Mouse (Mus musculus): ENCODE results near the gene Trim46.

Trim46 gene

DNA sequence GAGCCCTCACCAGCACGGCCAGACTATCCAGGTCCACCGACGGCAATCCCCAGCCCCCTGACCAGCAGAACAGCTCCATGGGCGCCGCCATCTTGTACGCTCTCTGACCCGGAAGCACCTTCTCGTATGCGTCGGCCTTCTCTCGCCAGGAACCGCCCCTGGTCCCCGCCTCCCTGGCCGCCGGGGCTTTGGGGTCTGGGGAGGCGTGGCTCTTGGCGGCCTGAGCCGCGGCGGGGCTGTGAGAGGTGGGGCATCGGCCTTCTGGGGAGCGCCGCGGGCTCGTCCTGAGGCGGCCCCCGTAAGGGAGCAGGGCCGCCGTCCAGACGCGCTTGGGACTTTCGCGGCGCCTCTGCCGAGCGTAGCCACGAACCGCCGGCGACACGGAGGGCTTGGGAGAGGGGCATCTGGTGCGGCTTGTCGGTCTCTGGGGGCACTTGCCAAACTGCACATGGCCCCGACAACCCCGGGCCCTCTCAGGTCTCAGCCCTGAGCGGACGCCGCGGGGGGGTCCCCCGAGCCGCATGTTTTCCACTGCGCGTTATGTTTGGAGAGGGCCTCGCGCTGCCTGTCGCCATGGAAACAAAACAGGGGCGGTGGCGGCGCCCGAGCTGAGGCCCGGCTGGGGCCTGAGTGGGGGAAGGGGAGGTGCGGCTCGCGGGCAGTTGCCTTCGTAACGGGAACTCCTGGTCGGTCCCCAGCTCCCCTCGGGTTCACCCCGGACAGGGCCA lies 32.1 kb downstream of the Trim46 start:
- no peak for DNase-seq (ENCODE audit: extremely low spot score, low read depth, low spot score)

DNA sequence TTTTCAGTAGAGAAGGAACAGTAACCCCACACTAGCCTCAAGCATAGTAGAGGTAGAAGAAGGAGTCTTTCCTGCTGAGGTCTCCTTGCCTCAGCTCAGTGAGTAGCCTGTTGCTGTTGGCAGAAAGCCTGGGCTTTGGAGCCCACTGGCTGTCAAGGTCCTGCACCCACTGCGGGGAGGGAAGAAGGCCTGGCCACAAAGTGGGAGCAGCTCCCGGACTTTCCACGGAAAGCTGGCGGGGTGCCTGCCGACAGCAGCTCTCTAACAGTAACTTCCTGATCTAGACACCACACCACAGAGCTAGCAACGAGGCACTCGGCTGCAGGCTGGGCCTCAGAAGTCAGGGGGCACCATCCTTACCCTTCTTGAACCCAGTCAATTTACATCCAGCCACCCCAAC lies 35.4 kb downstream of the Trim46 start:
- no peak for DNase-seq (ENCODE audit: extremely low spot score, low read depth, low spot score)

DNA sequence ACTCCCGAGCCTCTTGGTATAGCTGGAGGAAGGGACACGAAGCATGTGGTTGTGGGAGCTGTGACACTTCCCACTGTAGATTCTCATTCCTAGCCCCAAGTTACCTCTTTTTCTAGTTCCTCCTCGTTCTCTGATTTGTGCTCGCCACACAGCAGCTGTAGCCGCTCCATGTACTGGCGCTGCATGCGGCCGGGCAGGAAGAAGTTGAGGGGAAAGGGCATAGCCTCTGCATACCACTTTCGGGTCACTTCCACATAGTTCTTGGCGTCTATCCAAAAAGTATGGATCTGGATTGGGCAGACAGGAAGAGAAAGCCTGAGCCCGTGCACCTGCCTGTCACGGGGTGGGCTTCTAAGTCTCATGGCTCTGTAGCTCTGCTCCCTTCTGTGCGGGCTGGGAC lies 35.9 kb downstream of the Trim46 start:
- DNase-seq (ENCODE audit: extremely low spot score, low read depth, low spot score) = no peak

DNA sequence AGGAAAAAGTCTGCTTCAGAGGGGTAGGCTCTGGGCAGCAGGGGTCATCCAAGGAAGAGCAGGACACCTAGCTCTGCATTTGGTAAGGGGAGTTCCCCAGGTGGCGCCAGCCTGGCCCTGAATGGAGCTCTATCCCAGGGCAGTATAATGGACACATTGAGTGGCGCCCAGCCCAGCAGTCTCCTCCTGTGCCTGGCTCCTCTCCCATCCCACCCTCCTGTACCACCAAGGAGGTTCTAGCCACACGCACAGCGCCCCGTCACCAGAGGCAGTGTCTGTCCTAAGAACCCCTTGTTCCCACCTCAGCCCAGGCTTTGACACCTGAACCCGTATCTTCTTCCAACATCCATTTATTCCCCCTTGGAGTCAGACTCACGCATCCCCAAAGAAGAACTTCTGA lies 36.4 kb downstream of the Trim46 start:
- no peak for DNase-seq (ENCODE audit: extremely low spot score, low read depth, low spot score)

DNA sequence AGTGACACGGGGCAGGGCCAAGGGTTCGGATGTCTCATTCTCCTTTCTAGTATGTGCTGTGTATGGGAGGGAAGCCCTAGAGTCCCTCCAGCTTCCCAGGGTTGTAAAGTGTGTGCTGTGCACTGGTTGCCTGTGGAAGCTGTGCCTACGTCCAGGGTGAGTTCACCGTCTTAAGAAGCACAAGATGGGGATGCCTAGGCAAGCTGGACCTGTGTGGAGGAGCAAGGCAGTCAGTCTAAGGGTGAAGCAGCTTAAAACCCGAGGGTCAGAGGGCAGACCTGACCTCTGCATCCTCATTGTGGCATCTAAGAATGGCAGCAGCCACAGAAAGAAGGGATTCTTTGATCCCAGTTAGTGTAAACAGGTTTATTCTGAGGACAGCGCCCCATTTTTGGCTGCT lies 37.4 kb downstream of the Trim46 start:
- no peak for DNase-seq (ENCODE audit: extremely low spot score, low read depth, low spot score)

DNA sequence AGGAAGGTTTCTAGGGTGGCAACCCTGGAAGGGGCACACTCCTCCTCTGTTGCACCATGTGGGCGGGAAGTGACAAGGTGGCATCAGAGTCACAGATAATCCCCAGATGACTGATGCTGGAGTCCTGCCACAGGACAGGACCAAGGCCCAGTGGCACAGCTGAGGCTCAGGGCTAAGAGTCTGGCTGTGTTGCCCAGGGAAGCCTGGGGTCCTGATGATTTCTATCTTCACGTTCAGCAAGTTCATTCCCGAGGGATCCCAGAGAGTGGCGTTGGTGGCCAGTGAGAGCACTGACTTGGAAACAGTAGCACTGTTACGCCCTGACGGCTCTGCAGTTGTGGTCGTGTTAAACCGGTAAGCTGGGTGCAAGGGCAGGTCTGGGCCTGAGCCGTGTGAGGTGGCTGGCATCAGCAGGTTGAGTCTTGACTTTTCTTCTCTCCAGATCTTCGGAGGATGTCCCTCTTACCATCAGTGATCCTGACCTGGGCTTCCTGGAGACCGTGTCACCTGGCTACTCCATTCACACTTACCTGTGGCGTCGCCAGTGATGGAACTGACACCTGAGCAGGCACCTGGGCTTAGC lies 37.9 kb downstream of the Trim46 start:
- no peak for DNase-seq (ENCODE audit: extremely low spot score, low read depth, low spot score)

DNA sequence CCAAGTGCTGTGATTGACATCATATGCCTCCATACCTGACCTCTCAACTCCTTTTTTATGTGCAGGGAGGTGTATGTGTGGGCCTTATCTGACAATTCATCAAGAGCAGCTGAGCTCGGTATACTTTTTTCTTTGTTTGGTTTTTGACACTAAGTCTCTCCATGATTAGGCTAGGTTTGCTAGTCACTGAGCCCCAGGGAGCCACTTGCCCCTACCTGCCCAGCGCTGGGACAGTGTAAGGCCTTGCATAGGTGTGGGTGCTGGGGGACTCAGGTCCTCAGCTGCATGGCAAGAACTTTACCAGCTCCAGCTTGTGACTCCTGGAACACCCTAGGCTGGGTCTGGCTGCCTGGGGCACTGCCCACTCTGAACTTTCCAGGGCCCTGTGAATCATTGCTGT lies 39.4 kb downstream of the Trim46 start:
- no peak for DNase-seq (ENCODE audit: extremely low spot score, low read depth, low spot score)

DNA sequence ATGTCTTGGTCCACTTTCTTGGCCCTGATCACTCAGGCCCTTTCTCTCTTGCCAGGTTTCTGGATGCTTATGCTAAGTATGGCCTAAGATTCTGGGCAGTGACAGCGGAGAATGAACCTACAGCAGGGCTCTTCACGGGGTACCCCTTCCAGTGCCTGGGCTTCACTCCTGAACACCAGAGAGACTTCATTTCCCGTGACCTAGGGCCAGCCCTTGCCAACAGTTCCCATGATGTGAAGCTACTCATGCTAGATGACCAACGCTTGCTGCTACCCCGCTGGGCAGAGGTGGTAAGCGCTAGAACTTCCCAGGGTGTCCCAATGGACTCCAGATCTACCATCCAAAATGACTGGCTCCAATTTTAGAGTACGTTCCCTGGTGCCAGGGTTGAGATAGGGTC lies 40.0 kb downstream of the Trim46 start:
- no peak for DNase-seq (ENCODE audit: extremely low spot score, low read depth, low spot score)

DNA sequence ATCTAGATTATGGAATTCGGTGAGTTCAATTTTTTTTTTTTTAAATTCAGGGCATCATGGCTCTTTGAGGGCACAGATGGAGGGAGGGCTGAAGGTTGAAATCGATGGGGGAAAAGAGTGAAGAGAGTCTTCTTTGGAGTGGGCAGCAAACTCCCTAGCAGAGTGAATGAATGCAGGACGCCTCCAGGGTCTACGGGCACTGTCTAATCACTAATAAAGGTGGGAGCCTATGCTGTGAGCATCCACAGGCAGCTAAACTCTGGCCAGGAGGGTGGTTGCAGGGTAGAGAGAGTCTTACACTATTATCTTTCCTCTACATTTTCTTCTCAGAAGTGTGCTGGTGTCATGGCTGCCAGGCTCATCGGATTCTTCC lies 43.0 kb downstream of the Trim46 start:
- no peak for DNase-seq (ENCODE audit: extremely low spot score, low read depth, low spot score)

DNA sequence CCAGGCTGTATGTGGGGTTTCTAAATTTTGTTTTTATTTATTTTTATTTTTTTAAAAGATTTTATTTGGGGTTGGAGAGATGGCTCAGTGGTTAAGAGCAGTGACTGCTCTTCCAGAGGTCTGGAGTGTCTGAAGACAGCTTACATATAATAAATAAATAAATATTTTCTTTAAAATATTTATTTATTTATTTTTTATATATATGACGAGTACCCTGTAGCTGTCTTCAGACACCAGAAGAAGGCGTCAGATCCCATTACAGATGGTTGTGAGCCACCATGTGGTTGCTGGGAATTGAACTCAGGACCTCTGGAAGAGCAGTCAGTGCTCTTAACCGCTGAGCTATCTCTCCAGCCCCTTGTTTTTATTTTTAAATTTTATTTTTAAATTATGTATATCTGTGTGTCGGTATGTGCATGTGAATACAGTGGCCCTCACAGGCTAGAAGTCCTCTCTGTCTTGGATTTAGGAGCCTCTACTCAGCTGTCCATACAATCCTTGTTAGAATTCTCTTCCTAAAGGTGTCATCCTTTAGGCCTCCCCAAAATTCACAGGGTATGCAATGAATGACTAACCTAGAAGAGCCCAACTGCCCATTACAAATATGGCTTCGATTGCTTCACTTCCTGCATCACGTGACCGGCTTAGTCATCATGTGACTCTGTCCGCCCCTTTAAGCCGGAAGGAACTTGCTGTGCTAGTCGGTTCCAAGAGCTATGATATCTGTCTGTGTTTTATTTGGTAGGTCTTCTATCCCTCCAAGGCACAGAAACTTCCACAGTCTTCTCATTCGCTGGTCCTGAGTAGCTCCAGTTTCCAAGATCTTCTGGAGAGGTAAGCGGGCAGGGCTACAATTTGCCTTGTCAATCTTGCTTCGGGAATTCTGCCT lies 43.6 kb downstream of the Trim46 start, which contains the start of gene Gba:
Gene Gba, plus strand, starts transcription at position 676 of the 889 bp plus-strand sequence.
- peak; percentile 89 for DNase-seq (ENCODE audit: extremely low spot score, low read depth, low spot score)

DNA sequence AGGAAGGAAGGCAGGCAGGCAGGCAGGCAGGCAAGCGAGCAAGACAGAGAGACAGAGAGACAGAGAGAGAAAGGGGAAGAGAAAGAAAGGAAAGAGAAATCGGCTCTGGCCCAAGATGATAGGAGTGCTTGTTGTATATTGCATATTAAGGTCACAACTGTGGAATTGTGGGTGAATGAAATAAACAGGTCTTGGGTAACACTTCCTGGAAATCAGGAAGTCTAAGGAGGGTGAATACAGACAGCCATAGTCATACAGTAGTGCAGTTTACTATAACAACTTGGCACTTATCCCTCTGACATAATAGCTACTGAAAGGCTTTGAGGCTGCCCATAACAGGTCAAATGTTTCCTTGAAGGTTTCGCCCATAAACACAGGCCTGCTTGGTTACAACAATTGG lies 46.3 kb downstream of the Trim46 start:
- no peak for DNase-seq (ENCODE audit: extremely low spot score, low read depth, low spot score)

DNA sequence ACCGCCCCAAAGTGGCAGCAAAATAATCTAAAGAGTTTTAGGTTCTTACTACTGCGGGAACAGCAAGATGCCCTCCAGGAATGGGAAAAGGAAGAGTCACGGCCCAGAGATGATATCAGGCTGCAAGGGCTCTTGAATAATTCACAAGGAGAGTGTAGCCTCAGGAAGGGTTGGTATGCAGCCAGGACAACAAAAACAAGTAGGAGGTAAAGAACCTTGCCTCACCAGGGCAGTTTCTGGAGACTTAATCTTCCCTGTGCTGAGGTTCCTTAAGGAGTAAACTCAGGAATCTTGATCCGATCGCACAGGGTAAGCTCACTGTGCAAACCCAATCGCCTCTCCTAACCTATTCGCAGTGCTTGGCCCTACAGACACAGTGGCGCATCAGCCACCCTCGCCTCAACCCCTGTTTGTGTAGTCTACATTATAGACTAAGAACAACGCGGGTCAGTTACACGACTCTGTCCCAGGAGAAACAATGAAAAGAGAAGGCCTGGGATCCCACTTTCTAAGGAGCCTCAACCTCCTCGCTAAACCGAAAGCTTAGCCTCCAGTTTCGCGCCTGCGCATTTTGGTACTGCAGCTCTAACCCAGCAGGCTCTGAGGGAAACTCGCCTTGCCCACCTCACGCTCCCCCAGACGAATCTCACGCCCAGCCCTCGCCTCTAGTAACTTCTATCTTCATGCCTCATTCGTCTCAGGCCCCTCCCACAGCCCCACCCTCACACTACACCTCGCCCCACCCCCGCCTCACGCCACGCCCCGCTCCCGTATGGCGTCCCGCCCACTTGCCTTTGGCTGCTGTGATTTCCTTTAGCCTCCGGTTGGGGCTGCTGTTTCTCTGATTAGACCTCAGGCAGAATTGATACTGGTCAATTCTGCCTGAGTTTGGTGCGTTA lies 49.9 kb downstream of the Trim46 start:
- no peak for DNase-seq (ENCODE audit: extremely low spot score, low read depth, low spot score)

DNA sequence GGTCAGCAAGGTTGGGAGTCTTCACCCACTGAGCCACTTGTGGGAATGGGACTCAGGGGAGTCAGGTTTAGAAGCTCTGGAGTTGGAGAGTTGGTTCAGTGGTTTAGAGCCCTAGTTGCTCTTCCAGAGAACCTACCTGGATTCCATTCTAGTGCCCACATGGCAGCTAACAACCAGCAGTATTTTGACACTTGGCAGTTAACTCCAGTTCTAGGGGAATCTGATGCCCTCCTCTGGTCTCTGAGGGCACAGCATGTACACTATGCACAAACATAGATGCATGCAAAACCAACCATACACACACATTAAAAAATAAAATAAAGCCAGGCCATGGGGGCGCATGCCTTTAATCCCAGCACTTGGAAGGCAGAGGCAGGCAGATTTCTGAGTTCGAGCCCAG lies 52.3 kb downstream of the Trim46 start:
- DNase-seq (ENCODE audit: extremely low spot score, low read depth, low spot score) = no peak

DNA sequence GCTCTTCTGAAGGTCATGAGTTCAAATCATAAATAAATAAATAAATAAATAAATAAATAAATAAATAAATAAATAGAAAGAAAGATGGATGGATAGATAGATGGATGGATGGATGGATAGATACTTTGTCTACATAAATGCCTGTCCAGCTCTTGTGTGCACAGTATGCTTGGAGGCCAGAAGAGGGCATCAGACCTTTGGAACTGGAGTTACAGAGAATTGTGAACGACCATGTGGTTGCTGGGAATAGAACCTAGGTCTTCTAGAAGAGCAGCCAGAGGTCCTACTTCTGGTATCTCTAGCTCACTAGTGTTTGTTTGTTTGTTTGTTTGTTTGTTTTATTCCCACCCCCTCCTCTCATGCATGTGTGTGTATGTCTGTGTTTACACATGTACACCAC lies 52.8 kb downstream of the Trim46 start:
- DNase-seq (ENCODE audit: extremely low spot score, low read depth, low spot score) = no peak

DNA sequence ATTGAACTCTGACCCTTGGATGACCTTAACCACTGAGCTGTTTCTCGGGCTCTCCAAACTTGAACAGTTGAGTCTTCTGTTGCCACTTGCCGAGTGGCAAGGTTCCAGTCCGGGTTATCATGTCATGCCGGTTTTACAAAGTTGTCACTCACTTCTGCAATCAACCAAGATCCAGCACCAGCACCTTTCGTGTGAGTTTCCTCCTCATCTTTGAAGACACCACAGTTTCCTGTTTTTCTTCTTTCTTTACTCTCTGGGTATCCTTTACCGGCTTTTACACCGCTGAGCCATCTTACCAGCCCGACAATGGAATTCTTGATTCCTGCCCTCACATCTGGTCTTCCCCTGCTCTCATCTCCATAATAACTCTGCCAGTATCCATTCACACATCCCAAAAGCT lies 55.7 kb downstream of the Trim46 start:
- no peak for DNase-seq (ENCODE audit: extremely low spot score, low read depth, low spot score)

DNA sequence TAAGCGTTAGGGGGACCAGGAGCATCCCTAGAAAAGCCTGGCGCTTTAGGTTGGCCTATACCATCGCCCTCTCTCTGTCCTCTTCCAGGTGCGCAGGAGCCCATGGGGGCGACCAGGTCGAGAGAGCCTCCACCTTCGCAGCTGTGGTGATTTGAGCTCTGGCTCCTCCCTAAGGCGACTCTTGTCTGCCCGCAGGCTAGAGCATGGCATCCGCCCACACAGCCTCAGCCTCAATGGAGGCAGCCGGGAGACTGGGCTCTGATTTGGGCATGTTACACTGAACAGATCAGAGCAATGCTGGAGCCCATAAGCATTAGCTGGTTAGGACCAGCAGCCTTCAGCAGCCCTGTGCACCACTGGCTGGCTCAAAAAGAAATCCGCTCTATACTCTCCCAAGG lies 57.6 kb downstream of the Trim46 start:
- DNase-seq (ENCODE audit: extremely low spot score, low read depth, low spot score) = no peak

DNA sequence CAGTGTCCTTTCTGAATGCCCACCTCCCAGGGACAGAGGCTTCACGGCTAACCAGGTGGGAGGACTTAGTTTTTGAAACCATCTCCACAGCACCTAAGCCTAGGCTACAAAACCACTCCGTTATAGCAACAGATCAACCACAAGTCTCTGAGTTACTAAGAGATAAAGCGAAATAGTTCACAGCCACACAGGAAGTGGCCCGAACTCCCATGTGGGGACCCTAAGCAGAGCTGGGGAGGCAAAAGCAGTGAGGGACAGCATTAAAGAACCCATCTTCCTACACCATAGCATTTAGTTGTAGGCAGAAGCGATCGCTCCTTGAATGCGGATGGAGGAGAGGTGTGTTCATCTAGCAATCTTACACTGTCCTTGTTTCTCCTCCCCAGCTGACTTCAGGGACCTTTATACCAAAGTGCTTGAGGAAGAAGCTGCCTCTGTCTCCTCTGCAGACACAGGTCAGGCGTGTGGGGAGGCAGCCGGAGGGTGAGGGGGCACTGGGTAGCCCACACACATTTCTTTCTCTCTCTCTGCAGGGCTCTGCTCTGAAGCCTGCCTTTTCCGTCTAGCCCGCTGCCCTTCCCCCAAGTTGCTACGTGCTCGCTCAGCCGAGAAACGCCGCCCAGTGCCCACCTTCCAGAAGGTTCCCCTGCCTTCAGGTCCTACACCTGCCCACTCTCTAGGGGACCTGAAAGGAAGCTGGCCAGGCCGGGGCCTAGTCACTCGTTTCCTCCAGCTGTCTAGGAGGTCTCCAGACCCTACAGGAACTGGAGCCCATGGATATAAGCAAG lies 58.2 kb downstream of the Trim46 start:
- DNase-seq (ENCODE audit: extremely low spot score, low read depth, low spot score) = no peak

DNA sequence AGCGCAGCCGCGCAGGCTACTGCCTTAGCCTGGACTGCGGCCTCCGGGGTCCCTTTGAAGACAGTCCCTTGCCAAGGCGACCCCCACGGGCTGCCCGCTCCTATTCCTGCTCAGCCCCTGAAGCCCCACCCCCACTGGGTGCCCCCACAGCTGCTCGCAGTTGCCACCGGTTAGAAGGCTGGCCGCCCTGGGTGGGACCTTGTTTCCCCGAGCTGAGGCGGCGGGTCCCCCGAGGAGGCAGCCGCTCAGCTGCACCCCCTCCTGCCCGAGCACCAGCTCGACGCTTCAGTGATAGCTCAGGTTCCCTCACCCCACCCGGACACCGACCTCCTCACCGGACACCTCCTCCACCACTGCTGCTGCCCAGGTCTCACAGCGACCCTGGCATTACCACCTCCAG lies 58.9 kb downstream of the Trim46 start:
- DNase-seq (ENCODE audit: extremely low spot score, low read depth, low spot score) = no peak
